Mouse (Mus musculus) bone marrow macrophage, adult 2 months (primary cell): Measurements from ENCODE around the gene Tenm4.

ENCODE experiments used
- CTCF ChIP-seq: IDR thresholded peaks from 2 replicates; pipeline ENCODE4 v1.5.1; 2012; ENCODE audit warnings: low read depth, mild to moderate bottlenecking, low read length, moderate library complexity
- POLR2A ChIP-seq: IDR thresholded peaks from 2 replicates; pipeline ENCODE4 v1.6.1; 2012; ENCODE audit warnings: mild to moderate bottlenecking, low read depth, low read length, borderline replicate concordance

GRCm38 (mm10) chr7:96303963-96304362 lies 132.9 kb downstream of the Tenm4 start:
- TF ChIP-seq POLR2A (no peak), CTCF (no peak)
